Mouse (Mus musculus): ENCODE measurements at regions not wholly inside any gene's neighbourhood (a gene's known extent, or its start where the extent isn't known, plus 50 kb on each side); places are given as distances from the start of the nearest gene placed in this dataset.
A peak's percentile ranks its signal among the peaks of the same experiment; 100 is the strongest.

DNA sequence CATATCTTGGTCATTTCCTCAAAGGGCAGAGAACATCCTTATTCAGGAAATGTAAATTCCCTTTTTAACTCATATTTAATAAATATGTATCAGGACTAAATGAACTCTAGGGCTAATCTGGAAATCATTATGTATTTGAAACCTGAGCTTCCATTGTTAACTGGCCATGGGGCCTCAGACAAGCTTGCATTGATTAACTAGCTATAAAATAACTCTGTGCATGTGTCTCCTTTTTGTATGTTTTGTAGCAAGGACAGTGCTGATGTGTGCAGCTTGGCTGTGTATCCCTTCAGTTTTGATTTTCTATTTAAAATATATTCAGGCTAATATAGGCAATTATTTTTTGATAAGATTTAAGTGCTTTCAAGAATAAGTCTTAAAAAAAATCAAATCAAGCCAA is 574.1 kb downstream of the Ncam2 start:
- no peak for DNase-seq (ENCODE audit: low spot score)
- no peak overlapping the region for H3K4me2 ChIP-seq (ENCODE audit: low read depth, severe bottlenecking)
- H3K9ac ChIP-seq (ENCODE audit: low read length) = no peak overlapping the region
- no peaks in the 10 kb centered on the region for H3K4me1 ChIP-seq (ENCODE audit: control insufficient read depth, insufficient read depth, low read length)
- no peaks in the 10 kb centered on the region for H3K9me3 ChIP-seq (ENCODE audit: control insufficient read depth, low read length)
- no peaks in the 10 kb centered on the region for H3K36me3 ChIP-seq (ENCODE audit: control insufficient read depth, insufficient read depth, low read length)
- H3K4me3 ChIP-seq (ENCODE audit: low read depth, low read length) = no peak overlapping the region
- no peak overlapping the region for H3K27ac ChIP-seq (replicated peaks; ENCODE audit: low read depth, low read length)
- 0 out of 2 replicates have a peak, but pooled peaks have one; percentile 78 for ATAC-seq (ENCODE audit: insufficient number of reproducible peaks, low FRiP score, low TSS enrichment, low read depth)
- H3K27me3 ChIP-seq (ENCODE audit: control insufficient read depth, insufficient read depth, low read length) = no peaks in the 10 kb centered on the region

DNA sequence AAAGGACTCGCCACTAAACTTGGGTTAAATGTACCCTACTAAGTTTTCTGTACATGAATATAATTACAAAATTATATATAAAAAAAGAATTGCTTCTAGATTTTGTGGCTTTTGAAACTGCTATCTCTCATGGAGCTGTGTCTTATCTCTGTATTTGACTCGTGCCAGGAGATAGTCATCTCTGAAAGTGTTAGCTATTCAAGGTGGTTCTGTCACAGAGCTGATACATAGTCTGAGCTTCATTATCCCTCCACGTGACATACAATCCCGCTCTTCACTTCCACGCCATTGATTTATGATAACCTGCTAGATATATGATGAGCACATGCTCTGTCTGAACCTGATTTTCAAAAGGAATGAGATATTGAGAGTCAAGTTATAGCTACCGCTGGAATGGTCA is 593.5 kb downstream of the Ncam2 start:
- no peak for DNase-seq (ENCODE audit: low spot score)
- H3K9ac ChIP-seq (ENCODE audit: low read length) = no peak overlapping the region
- H3K4me3 ChIP-seq (ENCODE audit: low read depth, low read length) = no peak overlapping the region
- H3K27me3 ChIP-seq (ENCODE audit: control insufficient read depth, insufficient read depth, low read length) = no peaks in the 10 kb centered on the region
- 91% methylated on average over 6 of the region's 6 CpGs for WGBS
- H3K4me1 ChIP-seq (ENCODE audit: control insufficient read depth, insufficient read depth, low read length) = no peaks in the 10 kb centered on the region
- no peak for ATAC-seq (ENCODE audit: insufficient number of reproducible peaks, low FRiP score, low TSS enrichment, low read depth)
- H3K27ac ChIP-seq (replicated peaks; ENCODE audit: low read depth, low read length) = no peak overlapping the region
- H3K4me2 ChIP-seq (ENCODE audit: low read depth, severe bottlenecking) = no peak overlapping the region
- no peaks in the 10 kb centered on the region for H3K9me3 ChIP-seq (ENCODE audit: control insufficient read depth, low read length)
- H3K36me3 ChIP-seq (ENCODE audit: control insufficient read depth, insufficient read depth, low read length) = no peaks in the 10 kb centered on the region

DNA sequence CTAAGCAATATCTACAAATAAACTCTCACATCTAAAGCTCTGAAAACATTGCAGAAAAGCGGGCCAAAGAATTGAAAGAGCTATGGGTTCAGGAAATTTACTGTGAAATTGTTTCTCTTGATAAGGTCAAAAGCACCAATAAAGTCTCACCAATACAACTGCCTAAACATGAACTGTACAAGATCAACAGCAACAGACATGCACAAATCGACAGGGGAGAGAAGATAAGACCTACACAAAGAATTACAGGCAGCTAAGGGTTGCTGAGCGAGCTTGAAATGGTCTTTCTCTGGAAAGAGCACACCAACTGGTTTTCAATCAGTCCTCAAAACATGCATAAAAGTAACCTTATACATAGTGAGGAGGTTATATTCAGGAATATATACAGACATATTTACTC is 616.4 kb downstream of the Ncam2 start:
- 83% methylated on average over 3 of the region's 3 CpGs for WGBS
- no peak for DNase-seq (ENCODE audit: low spot score)
- H3K36me3 ChIP-seq (ENCODE audit: control insufficient read depth, insufficient read depth, low read length) = no peaks in the 10 kb centered on the region
- no peak overlapping the region for H3K27ac ChIP-seq (replicated peaks; ENCODE audit: low read depth, low read length)
- no peak overlapping the region for H3K4me2 ChIP-seq (ENCODE audit: low read depth, severe bottlenecking)
- no peak overlapping the region for H3K4me3 ChIP-seq (ENCODE audit: low read depth, low read length)
- H3K9me3 ChIP-seq (ENCODE audit: control insufficient read depth, low read length) = no peaks in the 10 kb centered on the region
- no peak overlapping the region for H3K9ac ChIP-seq (ENCODE audit: low read length)
- H3K4me1 ChIP-seq (ENCODE audit: control insufficient read depth, insufficient read depth, low read length) = no peaks in the 10 kb centered on the region
- H3K27me3 ChIP-seq (ENCODE audit: control insufficient read depth, insufficient read depth, low read length) = no peaks in the 10 kb centered on the region
- ATAC-seq (ENCODE audit: insufficient number of reproducible peaks, low FRiP score, low TSS enrichment, low read depth) = no peak

DNA sequence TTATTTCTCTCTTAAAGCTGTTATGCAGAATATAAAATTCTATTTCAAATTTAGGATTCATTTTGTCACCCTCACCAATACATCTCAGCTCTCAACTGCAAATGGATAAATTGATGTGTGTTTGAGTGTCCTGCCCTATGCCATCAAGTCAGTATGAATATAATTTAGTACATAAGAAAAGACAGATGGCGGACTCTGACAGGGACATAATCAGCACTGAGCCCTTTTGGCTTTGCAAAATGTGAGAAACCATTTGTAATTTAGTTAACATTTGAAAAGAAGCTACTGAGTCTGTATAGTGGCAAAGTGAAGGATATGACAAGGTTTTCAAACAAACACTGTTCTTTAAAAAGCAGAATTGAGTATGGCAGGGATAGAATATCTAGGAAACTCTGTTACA is 638.1 kb downstream of the Ncam2 start:
- H3K27me3 ChIP-seq (ENCODE audit: control insufficient read depth, insufficient read depth, low read length) = no peaks in the 10 kb centered on the region
- H3K36me3 ChIP-seq (ENCODE audit: control insufficient read depth, insufficient read depth, low read length) = no peaks in the 10 kb centered on the region
- no peak overlapping the region for H3K4me2 ChIP-seq (ENCODE audit: low read depth, severe bottlenecking)
- no peaks in the 10 kb centered on the region for H3K9me3 ChIP-seq (ENCODE audit: control insufficient read depth, low read length)
- no peaks in the 10 kb centered on the region for H3K4me1 ChIP-seq (ENCODE audit: control insufficient read depth, insufficient read depth, low read length)
- ATAC-seq (ENCODE audit: insufficient number of reproducible peaks, low FRiP score, low TSS enrichment, low read depth) (no peak), DNase-seq (ENCODE audit: low spot score) (no peak)
- 89% methylated on average over 1 of the region's 1 CpGs for WGBS
- no peak overlapping the region for H3K9ac ChIP-seq (ENCODE audit: low read length)
- no peak overlapping the region for H3K27ac ChIP-seq (replicated peaks; ENCODE audit: low read depth, low read length)
- H3K4me3 ChIP-seq (ENCODE audit: low read depth, low read length) = no peak overlapping the region

DNA sequence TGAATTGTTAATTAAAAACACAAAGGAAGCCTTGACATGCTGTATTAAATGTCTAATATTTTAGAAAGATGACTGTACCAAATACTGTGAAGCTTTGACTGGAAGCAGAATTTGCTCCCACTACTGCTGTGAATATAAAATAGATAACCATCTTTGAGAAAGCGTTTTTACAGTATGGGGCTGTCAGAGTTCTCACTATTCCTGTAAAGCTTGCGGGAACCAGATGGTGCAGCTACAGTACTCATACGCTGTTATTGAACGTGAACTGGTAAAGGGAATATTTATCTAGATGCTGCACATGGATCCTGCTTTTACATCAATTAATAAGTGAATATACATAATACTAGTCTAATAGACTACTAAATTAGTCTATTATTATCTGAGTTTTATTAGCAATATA is 679.2 kb downstream of the Ncam2 start:
- 93% methylated on average over 4 of the region's 4 CpGs for WGBS
- Histone ChIP-seq H3K9ac (ENCODE audit: low read length) (no peak overlapping the region), H3K27ac (replicated peaks; ENCODE audit: low read depth, low read length) (no peak overlapping the region), H3K4me3 (ENCODE audit: low read depth, low read length) (no peak overlapping the region), H3K4me2 (ENCODE audit: low read depth, severe bottlenecking) (no peak overlapping the region), H3K9me3 (ENCODE audit: control insufficient read depth, low read length) (no peaks in the 10 kb centered on the region), H3K36me3 (ENCODE audit: control insufficient read depth, insufficient read depth, low read length) (no peaks in the 10 kb centered on the region), H3K27me3 (ENCODE audit: control insufficient read depth, insufficient read depth, low read length) (no peaks in the 10 kb centered on the region), H3K4me1 (ENCODE audit: control insufficient read depth, insufficient read depth, low read length) (no peaks in the 10 kb centered on the region)
- ATAC-seq (ENCODE audit: insufficient number of reproducible peaks, low FRiP score, low TSS enrichment, low read depth) (no peak), DNase-seq (ENCODE audit: low spot score) (no peak)
